Mouse (Mus musculus) heart, postnatal 0 days (tissue): ENCODE results near the gene Aldh3a1. TPM values are rescaled to one million over a fixed set of nuclear protein-coding genes. Genes with fewer than 3 reads are reported as not detected.

Experiments
- ATAC-seq: fragments of 200-750 bp; cut with Nextera tagmentation; 2 replicates; pipeline ENCODE4 v1.8.0; 2017; ENCODE audit warnings: low read depth, moderate number of reproducible peaks, moderate library complexity; ENCODE audit not compliant: insufficient read depth
- DNase-seq: peaks from one replicate; pipeline ENCODE4 v3.0.0-alpha.2; 2016; ENCODE audit warnings: low spot score
- H3K27ac ChIP-seq: fragments of 300-500 bp; sonication (generic); 2 replicates; pipeline ENCODE4 v1.5.1; 2014; ENCODE audit warnings: low read depth, mild to moderate bottlenecking
- H3K27me3 ChIP-seq: fragments of 300-500 bp; sonication (generic); 2 replicates; pipeline ENCODE4 v1.6.1; 2014; ENCODE audit warnings: low read length, mixed read lengths; ENCODE audit not compliant: control insufficient read depth, insufficient read depth
- H3K36me3 ChIP-seq: fragments of 300-500 bp; sonication (generic); replicated peaks from 2 replicates; pipeline ENCODE4 v1.6.1; 2014; ENCODE audit warnings: low read length, mixed read lengths; ENCODE audit not compliant: control insufficient read depth, insufficient read depth
- H3K4me1 ChIP-seq: fragments of 300-500 bp; sonication (generic); 2 replicates; pipeline ENCODE4 v1.6.1; 2014; ENCODE audit warnings: antibody characterized with exemption; ENCODE audit not compliant: control insufficient read depth, insufficient read depth
- H3K4me2 ChIP-seq: fragments of 300-500 bp; sonication (generic); 2 replicates; pipeline ENCODE4 v1.6.1; 2014; ENCODE audit warnings: low read depth, mild to moderate bottlenecking, low read length, moderate library complexity
- H3K4me3 ChIP-seq: fragments of 300-500 bp; sonication (generic); 2 replicates; pipeline ENCODE4 v1.5.1; 2014; ENCODE audit warnings: low read depth, low read length
- H3K9ac ChIP-seq: fragments of 300-500 bp; sonication (generic); replicated peaks from 2 replicates; pipeline ENCODE4 v1.6.1; 2014; ENCODE audit warnings: low read depth, low read length, mixed read lengths
- H3K9me3 ChIP-seq: fragments of 300-500 bp; sonication (generic); replicated peaks from 2 replicates; pipeline ENCODE4 v1.6.1; 2016; ENCODE audit warnings: low read length; ENCODE audit not compliant: control insufficient read depth
- CTCF ChIP-seq: IDR thresholded peaks from 2 replicates; pipeline ENCODE4 v1.5.1; 2016; ENCODE audit warnings: antibody characterized with exemption, control low read depth, low read depth
- EP300 ChIP-seq: IDR thresholded peaks from 2 replicates; pipeline ENCODE4 v1.6.1; 2016; ENCODE audit warnings: antibody characterized with exemption, low read depth
- WGBS: fragments of 180-500 bp; shearing (Covaris S2); extraction: QIAGEN DNeasy Blood & Tissue Kit; methylation state at CpG from one replicate; pipeline ENCODE4 v1.1.7; 2014; 5-methylcytosine and 5-hydroxymethylcytosine counted together
- polyA plus RNA-seq: library from polyadenylated mRNA; unstranded; fragments of >200 nt; fragmentation: Nextera tagmentation; extraction: Ambion mirVana; gene quantifications from 2 replicates; pipeline ENCODE4 v1.2.1, GENCODE M21; 2015
- total RNA-seq: library from RNA; depleted of rRNA; stranded (reverse); fragments of >200 nt; gene quantifications from 2 replicates; pipeline ENCODE4 v1.2.3, GENCODE M21; 2014; ENCODE audit warnings: low replicate concordance

Aldh3a1 gene
- total and polyA plus RNA-seq, 2 experiments from 2014 or later = 0.42 TPM; not detected in 1

GRCm38 (mm10) chr11:61222971-61223745 is 15.8 kb downstream of the Aldh3a1 start:
- Histone ChIP-seq H3K4me2 (no peak overlapping the region), H3K4me3 (no peak overlapping the region), H3K4me1 (peaks cover 17% of the 10 kb centered on the region), H3K9me3 (no peaks in the 10 kb centered on the region), H3K36me3 (no peaks in the 10 kb centered on the region), H3K9ac (no peak overlapping the region), H3K27me3 (no peaks in the 10 kb centered on the region), H3K27ac (no peak overlapping the region)
- TF ChIP-seq EP300 = no peak
- TF ChIP-seq CTCF = no peak
- ATAC-seq (no peak), DNase-seq (no peak)
- WGBS = 81% methylated on average over 9 of the region's 9 CpGs

DNA sequence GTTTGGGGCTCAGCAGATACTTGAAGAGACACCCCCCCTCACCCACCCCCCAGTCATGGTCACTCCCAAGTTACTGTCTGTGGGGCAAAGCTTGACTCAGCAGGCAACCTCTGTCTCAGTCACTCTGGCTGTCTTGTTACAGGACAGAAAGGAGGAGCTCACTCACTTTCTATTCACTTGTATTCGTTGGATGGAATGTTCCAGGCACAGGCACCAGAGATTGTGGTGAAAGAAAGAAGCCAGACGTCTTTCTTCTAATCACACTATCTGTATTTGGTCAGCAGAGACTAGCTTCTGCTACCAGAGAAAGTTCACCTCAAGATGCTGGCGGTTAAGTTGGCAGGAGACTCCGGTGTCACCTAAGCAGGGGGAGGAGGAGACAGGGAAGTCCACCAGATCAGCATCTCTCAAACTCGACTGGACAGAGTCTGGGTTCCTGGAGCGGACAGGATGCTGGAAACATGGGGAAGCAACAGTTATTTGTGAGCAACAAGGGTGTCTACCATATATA is 17.0 kb downstream of the Aldh3a1 start:
- Histone ChIP-seq H3K9me3 (no peaks in the 10 kb centered on the region), H3K27me3 (no peaks in the 10 kb centered on the region), H3K9ac (no peak overlapping the region), H3K4me1 (peaks cover 21% of the 10 kb centered on the region), H3K4me3 (no peak overlapping the region), H3K36me3 (no peaks in the 10 kb centered on the region), H3K27ac (no peak overlapping the region), H3K4me2 (no peak overlapping the region)
- no peak for DNase-seq
- no peak for TF ChIP-seq CTCF
- TF ChIP-seq EP300 = no peak
- ATAC-seq = no peak
- WGBS = 27% methylated on average over 6 of the region's 6 CpGs

DNA sequence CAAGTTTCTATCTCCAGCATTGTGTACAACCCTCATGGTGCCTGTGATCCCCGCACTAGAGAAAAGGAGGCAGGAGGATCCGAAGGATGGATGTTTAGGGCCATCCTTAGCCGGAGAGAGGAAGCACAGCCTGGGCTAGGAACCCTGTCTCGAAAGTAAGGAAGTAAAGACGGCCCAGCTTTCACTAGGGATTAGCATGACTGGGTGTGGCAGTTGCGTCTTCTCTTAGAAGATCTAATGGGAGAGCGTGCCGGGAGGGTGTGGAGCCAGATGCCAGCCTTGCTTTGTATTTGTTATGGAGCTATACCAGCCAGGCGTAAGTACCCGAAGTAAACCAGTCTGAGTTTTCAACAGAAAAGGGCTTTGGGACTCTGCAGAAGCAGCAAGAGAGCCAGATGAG is 17.6 kb downstream of the Aldh3a1 start:
- Histone ChIP-seq H3K36me3 (no peaks in the 10 kb centered on the region), H3K4me3 (no peak overlapping the region), H3K9ac (no peak overlapping the region), H3K4me1 (peaks cover 21% of the 10 kb centered on the region), H3K27ac (no peak overlapping the region), H3K27me3 (no peaks in the 10 kb centered on the region), H3K9me3 (no peaks in the 10 kb centered on the region), H3K4me2 (no peak overlapping the region)
- no peak for ATAC-seq
- no peak for DNase-seq
- no peak for TF ChIP-seq EP300
- no peak for TF ChIP-seq CTCF
- WGBS = 88% methylated on average over 10 of the region's 10 CpGs

DNA sequence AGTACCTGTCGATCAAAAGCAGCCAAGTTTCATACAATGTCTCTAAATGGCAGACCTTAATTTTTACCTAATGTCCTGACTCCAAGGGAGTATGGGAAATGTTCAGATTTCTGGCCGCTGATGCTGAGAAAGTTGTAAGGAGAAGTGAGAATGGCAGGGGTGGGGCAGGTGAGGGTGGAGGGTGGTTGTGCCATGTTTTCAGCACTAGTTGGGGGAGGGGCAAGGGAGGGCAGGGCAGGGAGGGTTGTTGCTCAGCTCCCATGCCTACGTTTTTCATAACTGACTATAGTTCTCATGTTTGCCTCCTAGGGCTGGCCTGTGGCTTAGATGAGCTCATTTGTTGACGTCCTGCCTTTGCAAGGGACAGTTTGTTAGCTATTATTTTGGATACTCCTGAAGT is 18.2 kb downstream of the Aldh3a1 start:
- no peak for DNase-seq
- Histone ChIP-seq H3K27me3 (no peaks in the 10 kb centered on the region), H3K27ac (no peak overlapping the region), H3K4me1 (peaks cover 21% of the 10 kb centered on the region), H3K36me3 (no peaks in the 10 kb centered on the region), H3K9ac (no peak overlapping the region), H3K9me3 (no peaks in the 10 kb centered on the region), H3K4me3 (no peak overlapping the region), H3K4me2 (no peak overlapping the region)
- no peak for TF ChIP-seq EP300
- no peak for TF ChIP-seq CTCF
- WGBS = 83% methylated on average over 4 of the region's 4 CpGs
- ATAC-seq = no peak

GRCm38 (mm10) chr11:61225941-61226412 is 18.6 kb downstream of the Aldh3a1 start:
- no peak overlapping the region for H3K4me3 ChIP-seq
- WGBS = 34% methylated on average over 6 of the region's 6 CpGs
- TF ChIP-seq EP300 (no peak), CTCF (no peak)
- peaks cover 21% of the 10 kb centered on the region for H3K4me1 ChIP-seq
- H3K36me3 ChIP-seq = no peaks in the 10 kb centered on the region
- no peaks in the 10 kb centered on the region for H3K9me3 ChIP-seq
- DNase-seq = peak; percentile 48
- H3K4me2 ChIP-seq = no peak overlapping the region
- peak; percentile 74 for ATAC-seq
- no peaks in the 10 kb centered on the region for H3K27me3 ChIP-seq
- peak overlapping the region; percentile 53 for H3K27ac ChIP-seq
- no peak overlapping the region for H3K9ac ChIP-seq
